Mouse (Mus musculus): Measurements from ENCODE around the gene Cdh23.

GRCm38 (mm10) chr10:60723345-60723744, 27.1 kb upstream of the Cdh23 start:
- TF ChIP-seq MYOD1 (IDR thresholded peaks at IDR 0.05; ENCODE audit: control insufficient read depth, insufficient read length, low read depth) (no peak), CTCF (IDR thresholded peaks at IDR 0.05; ENCODE audit: control insufficient read depth, insufficient read depth, insufficient read length) (no peak), MYOG (IDR thresholded peaks at IDR 0.05; ENCODE audit: control insufficient read depth, extremely low read depth, insufficient read length) (no peak), CEBPB (IDR thresholded peaks at IDR 0.05; ENCODE audit: low read depth) (no peak), MAX (IDR thresholded peaks at IDR 0.05) (no peak)

All from C2C12 (cell line).